ENCODE assay signal across 21 mouse cellular contexts in genomic region chr13:53665592-53665991, GRCm38 (mm10).
DNase-seq lines count a peak whose midpoint lies in the region; ATAC-seq and TF ChIP-seq lines count a peak whose summit lies in the region.
"Had no signal": no experiment of that assay in that cellular context is flagged by ENCODE, and none has a peak within 500 bp of the region (broad histone marks: within the 10 kb centered on the region; RNA-seq: fewer than 3 reads in every experiment).

No protein-coding gene starts in this region.

- H3K4me1 ChIP-seq in CH12.LX (ENCODE audit: control insufficient read depth in 1 of 2, insufficient read depth in 2 of 2) (no peaks in the 10 kb centered on the region), MEL (ENCODE audit: control insufficient read depth in 1 of 2, insufficient read depth in 2 of 2, low read length in 2 of 2) (no peaks in the 10 kb centered on the region)
- no peaks in the 10 kb centered on the region for H3K4me1 ChIP-seq in stomach, postnatal 0 days (replicated peaks; ENCODE audit: control insufficient read depth, insufficient read depth)
- H3K4me1 ChIP-seq: forebrain, embryonic 12.5 days; liver, embryonic 12.5 days had no signal

- H3K79me2 ChIP-seq in CH12.LX (replicated peaks; ENCODE audit: control insufficient read depth, extremely low read depth, insufficient read depth, poor library complexity, severe bottlenecking) (no peaks in the 10 kb centered on the region), MEL (ENCODE audit: control insufficient read depth, insufficient read depth, low read length, poor library complexity) (no peaks in the 10 kb centered on the region)

- in situ Hi-C loops in CH12.LX (cut with MboI; ENCODE audit: low pct_ligation_motif_present, low pct_unique_long_range_greater_than_20kb, low sequenced_read_pairs): no loop called here

- TF ChIP-seq POLR2A in CH12.LX (IDR thresholded peaks at IDR 0.05; ENCODE audit: low read depth, low read length) (no peak), MEL (IDR thresholded peaks at IDR 0.05; ENCODE audit: control insufficient read depth in 1 of 2, insufficient read depth in 1 of 2, low read depth in 1 of 2, low read length in 2 of 2, poor library complexity in 1 of 2) (no peak)

- H3K36me3 ChIP-seq in CH12.LX (replicated peaks in 1 of 2; ENCODE audit: control insufficient read depth in 1 of 2, insufficient read depth in 1 of 2, low read length in 1 of 2) (no peaks in the 10 kb centered on the region), MEL (ENCODE audit: control insufficient read depth in 1 of 2, insufficient read depth in 2 of 2, low read length in 2 of 2) (no peaks in the 10 kb centered on the region)
- no peaks in the 10 kb centered on the region for H3K36me3 ChIP-seq in stomach, postnatal 0 days (ENCODE audit: control insufficient read depth, insufficient read depth, low read length)
- H3K36me3 ChIP-seq: embryonic facial prominence, embryonic 12.5 days; forebrain, embryonic 12.5 days; hindbrain, embryonic 10.5 days; limb, embryonic 13.5 days; liver, embryonic 12.5 days had no signal

- 98% methylated on average over 2 of the region's 2 CpGs for WGBS in stomach, postnatal 0 days

- H3K4me3 ChIP-seq in layer of hippocampus, adult 2 months: no peak overlapping the region
- H3K4me3 ChIP-seq in CH12.LX (replicated peaks in 1 of 3; ENCODE audit: low read depth in 2 of 3, low read length in 2 of 3, poor library complexity in 1 of 3) (no peak overlapping the region), MEL (ENCODE audit: control insufficient read depth in 1 of 2, insufficient read depth in 1 of 2, low read depth in 2 of 2, low read length in 2 of 2) (no peak overlapping the region)
- no peak overlapping the region for H3K4me3 ChIP-seq in stomach, postnatal 0 days (ENCODE audit: low read depth, low read length)
- H3K4me3 ChIP-seq: embryonic facial prominence, embryonic 12.5 days; forebrain, embryonic 12.5 days; hindbrain, embryonic 10.5 days; limb, embryonic 13.5 days; liver, embryonic 12.5 days had no signal

- H3K9ac ChIP-seq in CH12.LX (ENCODE audit: insufficient read depth, low read depth) (no peak overlapping the region), MEL (ENCODE audit: control insufficient read depth, low read depth, low read length, poor library complexity, severe bottlenecking) (no peak overlapping the region)
- H3K9ac ChIP-seq in stomach, postnatal 0 days (ENCODE audit: low read length): no peak overlapping the region
- H3K9ac ChIP-seq: embryonic facial prominence, embryonic 12.5 days; forebrain, embryonic 12.5 days; limb, embryonic 13.5 days; liver, embryonic 12.5 days had no signal

- no peak for DNase-seq in layer of hippocampus, adult 2 months (ENCODE audit: low spot score in 2 of 2)
- DNase-seq in layer of hippocampus, adult 9-10 months (ENCODE audit: low spot score): no peak
- no peak for DNase-seq in CH12.LX (ENCODE audit: extremely low read depth)
- DNase-seq in MEL (ENCODE audit: low read depth, low spot score): peak; percentile 2
- DNase-seq in stomach, postnatal 0 days (ENCODE audit: low spot score): no peak
- no peak for DNase-seq in adrenal gland, adult 8-10 months
- no peak for DNase-seq in gastrocnemius, postnatal 14 days
- DNase-seq: cerebellum, adult 11-12 months; gastrocnemius, postnatal 36 days; kidney, adult 11 months; kidney, postnatal 14 days; layer of hippocampus, postnatal 36 days; lung, adult 18-20 months; lung, postnatal 36 days; midbrain, embryonic 14.5 days had no signal

- TF ChIP-seq RAD21 in CH12.LX (IDR thresholded peaks at IDR 0.05; ENCODE audit: low read depth, low read length) (peak; percentile 30), MEL (IDR thresholded peaks at IDR 0.05; ENCODE audit: low read depth, low read length) (no peak)

- H3K27ac ChIP-seq in layer of hippocampus, adult 2 months: no peak overlapping the region
- H3K27ac ChIP-seq in CH12.LX (ENCODE audit: insufficient read depth, low read depth) (no peak overlapping the region), MEL (ENCODE audit: control insufficient read depth, low read depth, low read length) (no peak overlapping the region)
- H3K27ac ChIP-seq in stomach, postnatal 0 days (replicated peaks): no peak overlapping the region
- H3K27ac ChIP-seq: embryonic facial prominence, embryonic 12.5 days; forebrain, embryonic 12.5 days; hindbrain, embryonic 10.5 days; hindbrain, postnatal 0 days; limb, embryonic 13.5 days; liver, embryonic 12.5 days had no signal

- peak; percentile 61 for TF ChIP-seq CTCF in layer of hippocampus, adult 2 months (conservative IDR thresholded peaks at IDR 0.05)
- TF ChIP-seq CTCF in CH12.LX (conservative IDR thresholded peaks at IDR 0.05 in 1 of 2, IDR thresholded peaks at IDR 0.05 in 1 of 2; ENCODE audit: low read depth in 2 of 2, low read length in 2 of 2) (peak; percentile 11 to 57; a peak in 2 of 4 replicates), MEL (IDR thresholded peaks at IDR 0.05 in 2 of 3, conservative IDR thresholded peaks at IDR 0.05 in 1 of 3; ENCODE audit: control insufficient read depth in 1 of 3, insufficient read depth in 1 of 3, low read depth in 2 of 3, low read length in 3 of 3, poor library complexity in 1 of 3, severe bottlenecking in 1 of 3) (peak; percentile 4 to 29 (median 28); a peak in 3 of 6 replicates)
- peak; percentile 41 for TF ChIP-seq CTCF in stomach, postnatal 0 days (IDR thresholded peaks at IDR 0.05; ENCODE audit: low read depth)

- H3K9me3 ChIP-seq in CH12.LX (replicated peaks; ENCODE audit: low read length) (peaks cover 8% of the 10 kb centered on the region), MEL (replicated peaks; ENCODE audit: insufficient read depth, low read length) (no peaks in the 10 kb centered on the region)
- H3K9me3 ChIP-seq in stomach, postnatal 0 days (ENCODE audit: control insufficient read depth, low read length): no peaks in the 10 kb centered on the region
- H3K9me3 ChIP-seq: embryonic facial prominence, embryonic 12.5 days had no signal

- TF ChIP-seq EP300 in CH12.LX (IDR thresholded peaks at IDR 0.05; ENCODE audit: low read length) (no peak), MEL (IDR thresholded peaks at IDR 0.05; ENCODE audit: low read depth in 1 of 2, low read length in 2 of 2) (no peak)
- TF ChIP-seq EP300 in stomach, postnatal 0 days (optimal IDR thresholded peaks at IDR 0.05): no peak

- H3K27me3 ChIP-seq in CH12.LX (replicated peaks) (peaks cover 29% of the 10 kb centered on the region), MEL (ENCODE audit: control insufficient read depth in 1 of 2, insufficient read depth in 2 of 2, low read length in 2 of 2) (no peaks in the 10 kb centered on the region)
- H3K27me3 ChIP-seq in stomach, postnatal 0 days (ENCODE audit: control insufficient read depth, insufficient read depth, low read length): no peaks in the 10 kb centered on the region
- H3K27me3 ChIP-seq: embryonic facial prominence, embryonic 12.5 days; forebrain, embryonic 12.5 days; liver, embryonic 12.5 days had no signal

- intact Hi-C loops in gastrocnemius, postnatal 14 days (cut with DNase I; ENCODE audit: low total_unique reads): no loop called here

- no peak for ATAC-seq in stomach, postnatal 0 days (ENCODE audit: low FRiP score, low TSS enrichment)
- ATAC-seq: hindbrain, postnatal 0 days; liver, embryonic 12.5 days had no signal

- no peak overlapping the region for H3K4me2 ChIP-seq in CH12.LX (ENCODE audit: insufficient read depth, low read depth, poor library complexity, severe bottlenecking)
- H3K4me2 ChIP-seq in stomach, postnatal 0 days (replicated peaks; ENCODE audit: low read depth): no peak overlapping the region
- H3K4me2 ChIP-seq: embryonic facial prominence, embryonic 12.5 days; forebrain, embryonic 12.5 days; limb, embryonic 13.5 days; liver, embryonic 12.5 days had no signal

- dilution Hi-C loops in CH12.LX (cut with MboI; ENCODE audit: extremely low pct_ligation_motif_present, extremely low pct_unique_long_range_greater_than_20kb, low sequenced_read_pairs): no loop called here

TF ChIP-seq in CH12.LX, 34 proteins besides CTCF, POLR2A, EP300 and RAD21:
- TF ChIP-seq MAFK (IDR thresholded peaks at IDR 0.05; ENCODE audit: insufficient replicate concordance, low read length) (no peak), SMC3 (IDR thresholded peaks at IDR 0.05; ENCODE audit: low read depth, low read length) (peak; percentile 26), ZMIZ1 (IDR thresholded peaks at IDR 0.05; ENCODE audit: low read depth, low read length) (no peak)
TF ChIP-seq in CH12.LX: peak in this region for 1.

TF ChIP-seq in MEL, 35 proteins besides CTCF, POLR2A, EP300 and RAD21:
- no peak for TF ChIP-seq USF2 (IDR thresholded peaks at IDR 0.05; ENCODE audit: borderline replicate concordance in 1 of 2, insufficient read depth in 1 of 2, low read depth in 1 of 2, low read length in 2 of 2)
- TF ChIP-seq MAFK (IDR thresholded peaks at IDR 0.05; ENCODE audit: borderline replicate concordance, low read depth, low read length): no peak
- 0 out of 2 replicates have a peak, but pooled peaks have one; percentile 4 for TF ChIP-seq SMC3 (IDR thresholded peaks at IDR 0.05; ENCODE audit: low read depth, low read length)
